8 mouse cellular contexts compared by ENCODE assay signal in the genomic region with DNA sequence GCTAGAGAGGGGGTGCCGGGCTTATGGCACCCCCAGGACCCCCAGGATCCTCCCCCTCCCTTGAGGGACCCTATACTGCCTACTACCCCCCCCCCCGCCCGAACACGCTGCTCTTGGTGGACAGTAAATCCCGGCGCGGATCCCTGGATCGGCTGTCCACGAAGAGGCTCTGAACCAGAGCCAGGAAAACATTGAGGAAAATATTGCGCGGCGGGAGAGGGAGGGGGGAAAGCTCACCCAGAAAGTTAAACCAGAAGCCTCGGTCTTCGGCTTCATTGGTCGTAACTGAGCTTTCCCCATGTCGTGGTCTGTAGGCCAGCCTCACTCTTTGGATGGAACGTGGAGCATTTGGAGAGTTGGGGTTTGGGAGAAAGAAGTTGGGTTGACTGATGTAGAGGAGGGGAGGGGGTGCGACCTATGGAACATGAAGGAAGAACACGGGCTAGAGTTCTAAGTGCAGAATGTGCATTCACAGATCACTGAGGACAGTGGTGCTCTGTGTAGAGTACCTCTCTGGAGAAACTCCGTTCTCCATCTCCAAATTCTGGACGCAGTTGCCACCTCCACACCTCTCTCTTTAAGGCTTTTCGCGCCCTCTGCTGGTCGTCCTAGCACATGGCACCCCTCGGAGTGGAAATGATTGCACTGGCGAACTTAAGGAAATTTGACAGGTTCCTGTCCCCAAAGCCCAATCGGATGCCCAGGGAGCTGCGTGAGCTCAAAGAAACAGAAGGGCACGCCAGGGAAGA. TPM values are rescaled to one million over a fixed set of nuclear protein-coding genes. Genes with fewer than 3 reads are reported as not detected.
DNase-seq lines count a peak whose midpoint lies in the region; ATAC-seq and TF ChIP-seq lines count a peak whose summit lies in the region.

Gene Gli1 (minus strand): TSS at position 84 of the 749 bp plus-strand sequence.

- TF ChIP-seq CTCF in bone marrow macrophage, adult 2 months (IDR thresholded peaks at IDR 0.05; ENCODE audit: low read depth, low read length): peak; percentile 92
- TF ChIP-seq CTCF in embryonic fibroblast, embryonic 13.5 days (IDR thresholded peaks at IDR 0.05; ENCODE audit: borderline replicate concordance, insufficient read depth, low read length): peak; percentile 88
- TF ChIP-seq CTCF in liver, embryonic 14.5 days (IDR thresholded peaks at IDR 0.05; ENCODE audit: low read depth): peak; percentile 94
- TF ChIP-seq CTCF in stomach, postnatal 0 days (IDR thresholded peaks at IDR 0.05; ENCODE audit: low read depth): peak; percentile 96

- no peaks in the 10 kb centered on the region for H3K36me3 ChIP-seq in heart, embryonic 12.5 days
- H3K36me3 ChIP-seq in kidney, embryonic 16.5 days (ENCODE audit: insufficient read depth, low read length): no peaks in the 10 kb centered on the region
- no peaks in the 10 kb centered on the region for H3K36me3 ChIP-seq in liver, embryonic 14.5 days (replicated peaks; ENCODE audit: control insufficient read depth, insufficient read depth, low read depth)
- no peaks in the 10 kb centered on the region for H3K36me3 ChIP-seq in neural tube, embryonic 12.5 days
- H3K36me3 ChIP-seq in stomach, postnatal 0 days (ENCODE audit: control insufficient read depth, insufficient read depth, low read length): no peaks in the 10 kb centered on the region

- H3K4me1 ChIP-seq in bone marrow macrophage, adult 2 months (ENCODE audit: control insufficient read depth, insufficient read depth, low read length): 0 out of 2 replicates have a peak, but pooled peaks cover 4% of the 10 kb centered on the region
- no peaks in the 10 kb centered on the region for H3K4me1 ChIP-seq in embryonic fibroblast, embryonic 13.5 days (ENCODE audit: control insufficient read depth, insufficient read depth, low read length)
- peaks cover 32% of the 10 kb centered on the region for H3K4me1 ChIP-seq in heart, embryonic 12.5 days (replicated peaks)
- peaks cover 26% of the 10 kb centered on the region for H3K4me1 ChIP-seq in kidney, embryonic 16.5 days (ENCODE audit: insufficient read depth, low read length)
- H3K4me1 ChIP-seq in liver, embryonic 14.5 days (replicated peaks; ENCODE audit: control insufficient read depth in 2 of 2, insufficient read depth in 2 of 2, low read length in 1 of 2): peaks cover 0 to 2% of the 10 kb centered on the region in 2 experiments; a peak in 2 of 4 replicates
- H3K4me1 ChIP-seq in neural tube, embryonic 12.5 days: peaks cover 39% of the 10 kb centered on the region
- no peaks in the 10 kb centered on the region; the same call in 1 of the 2 replicates for H3K4me1 ChIP-seq in stomach, postnatal 0 days (replicated peaks; ENCODE audit: control insufficient read depth, insufficient read depth)

- DNase-seq in CD4-positive helper T cell, adult 2 months (ENCODE audit: low read depth, low spot score): peak; percentile 84
- peak; percentile 55 to 71 (median 67) for DNase-seq in liver, embryonic 14.5 days (ENCODE audit: low read depth in 3 of 3, low spot score in 3 of 3)
- peak; percentile 87 for DNase-seq in stomach, postnatal 0 days (ENCODE audit: low spot score)

- peak within 1 kb of the TSS; percentile 64; the same call in 1 of the 2 replicates for H3K9ac ChIP-seq in heart, embryonic 12.5 days
- H3K9ac ChIP-seq in kidney, embryonic 16.5 days (replicated peaks; ENCODE audit: low read length): peak within 1 kb of the TSS; percentile 71
- no peak within 1 kb of the TSS for H3K9ac ChIP-seq in liver, embryonic 14.5 days (replicated peaks)
- H3K9ac ChIP-seq in neural tube, embryonic 12.5 days: peak within 1 kb of the TSS; percentile 39; the same call in 1 of the 2 replicates
- H3K9ac ChIP-seq in stomach, postnatal 0 days (ENCODE audit: low read length): peak within 1 kb of the TSS; percentile 57

- H3K4me3 ChIP-seq in bone marrow macrophage, adult 2 months (ENCODE audit: insufficient read depth, low read length): peak within 1 kb of the TSS; percentile 34; the same call in 1 of the 2 replicates
- peak within 1 kb of the TSS; percentile 40 for H3K4me3 ChIP-seq in embryonic fibroblast, embryonic 13.5 days (ENCODE audit: insufficient read depth, low read length)
- peak within 1 kb of the TSS; percentile 48 for H3K4me3 ChIP-seq in heart, embryonic 12.5 days
- H3K4me3 ChIP-seq in kidney, embryonic 16.5 days (ENCODE audit: low read length): peak within 1 kb of the TSS; percentile 62
- peak within 1 kb of the TSS; percentile 27 to 28; a peak in 3 of 4 replicates for H3K4me3 ChIP-seq in liver, embryonic 14.5 days (ENCODE audit: insufficient read depth in 1 of 2, low read depth in 2 of 2, low read length in 2 of 2)
- H3K4me3 ChIP-seq in neural tube, embryonic 12.5 days: peak within 1 kb of the TSS; percentile 39
- H3K4me3 ChIP-seq in stomach, postnatal 0 days (ENCODE audit: low read depth, low read length): peak within 1 kb of the TSS; percentile 50

- no peak for TF ChIP-seq POLR2A in bone marrow macrophage, adult 2 months (IDR thresholded peaks at IDR 0.05; ENCODE audit: borderline replicate concordance, low read depth, low read length)
- no peak for TF ChIP-seq POLR2A in embryonic fibroblast, embryonic 13.5 days (IDR thresholded peaks at IDR 0.05; ENCODE audit: low read depth, low read length)

- H3K9me3 ChIP-seq in heart, embryonic 12.5 days (replicated peaks): no peaks in the 10 kb centered on the region
- no peaks in the 10 kb centered on the region for H3K9me3 ChIP-seq in kidney, embryonic 16.5 days (ENCODE audit: low read length)
- H3K9me3 ChIP-seq in liver, embryonic 14.5 days (ENCODE audit: control insufficient read depth, low read length): no peaks in the 10 kb centered on the region
- no peaks in the 10 kb centered on the region for H3K9me3 ChIP-seq in neural tube, embryonic 12.5 days
- H3K9me3 ChIP-seq in stomach, postnatal 0 days (ENCODE audit: control insufficient read depth, low read length): no peaks in the 10 kb centered on the region

- WGBS in heart, embryonic 12.5 days: under 1% methylated on average over 29 of the region's 29 CpGs
- WGBS in kidney, embryonic 16.5 days: under 1% methylated on average over 29 of the region's 29 CpGs
- WGBS in liver, embryonic 14.5 days (ENCODE audit: insufficient replicate concordance): under 1% methylated on average over 29 of the region's 29 CpGs
- under 1% methylated on average over 29 of the region's 29 CpGs for WGBS in neural tube, embryonic 12.5 days
- under 1% methylated on average over 29 of the region's 29 CpGs for WGBS in stomach, postnatal 0 days

- H3K27ac ChIP-seq in bone marrow macrophage, adult 2 months (ENCODE audit: insufficient read depth, low read depth, low read length): no peak within 1 kb of the TSS
- H3K27ac ChIP-seq in embryonic fibroblast, embryonic 13.5 days (ENCODE audit: insufficient read depth, low read length): no peak within 1 kb of the TSS
- no peak within 1 kb of the TSS for H3K27ac ChIP-seq in heart, embryonic 12.5 days (ENCODE audit: poor library complexity, severe bottlenecking)
- H3K27ac ChIP-seq in kidney, embryonic 16.5 days (ENCODE audit: low read length): peak within 1 kb of the TSS; percentile 77
- H3K27ac ChIP-seq in liver, embryonic 14.5 days: no peak within 1 kb of the TSS
- no peak within 1 kb of the TSS for H3K27ac ChIP-seq in neural tube, embryonic 12.5 days
- peak within 1 kb of the TSS; percentile 89 for H3K27ac ChIP-seq in stomach, postnatal 0 days (replicated peaks)

- TF ChIP-seq EP300 in liver, embryonic 14.5 days (IDR thresholded peaks at IDR 0.05; ENCODE audit: low read depth): no peak
- no peak for TF ChIP-seq EP300 in stomach, postnatal 0 days (optimal IDR thresholded peaks at IDR 0.05)

- ATAC-seq in heart, embryonic 12.5 days (ENCODE audit: insufficient number of reproducible peaks, low FRiP score): no peak; the same call in 1 of the 2 replicates
- ATAC-seq in kidney, embryonic 16.5 days (ENCODE audit: low FRiP score, low TSS enrichment): peak; percentile 54; the same call in 1 of the 2 replicates
- ATAC-seq in liver, embryonic 14.5 days (ENCODE audit: insufficient read depth): peak; percentile 32; the same call in 1 of the 2 replicates
- ATAC-seq in neural tube, embryonic 12.5 days (ENCODE audit: low FRiP score, low read depth): peak; percentile 42
- peak; percentile 38; the same call in 1 of the 2 replicates for ATAC-seq in stomach, postnatal 0 days (ENCODE audit: low FRiP score, low TSS enrichment)

- peak within 1 kb of the TSS; percentile 92 for H3K4me2 ChIP-seq in heart, embryonic 12.5 days
- peak within 1 kb of the TSS; percentile 99 for H3K4me2 ChIP-seq in kidney, embryonic 16.5 days (replicated peaks; ENCODE audit: low read depth, low read length)
- peak within 1 kb of the TSS; percentile 52 for H3K4me2 ChIP-seq in liver, embryonic 14.5 days (ENCODE audit: low read depth)
- H3K4me2 ChIP-seq in neural tube, embryonic 12.5 days (replicated peaks): peak within 1 kb of the TSS; percentile 78
- peak within 1 kb of the TSS; percentile 86 for H3K4me2 ChIP-seq in stomach, postnatal 0 days (replicated peaks; ENCODE audit: low read depth)

- peaks cover 43% of the 10 kb centered on the region for H3K27me3 ChIP-seq in heart, embryonic 12.5 days (replicated peaks)
- no peaks in the 10 kb centered on the region; the same call in 1 of the 2 replicates for H3K27me3 ChIP-seq in kidney, embryonic 16.5 days (ENCODE audit: insufficient read depth, low read length)
- peaks cover 33% of the 10 kb centered on the region for H3K27me3 ChIP-seq in liver, embryonic 14.5 days (ENCODE audit: control insufficient read depth, insufficient read depth, low read length)
- peaks cover 24% of the 10 kb centered on the region for H3K27me3 ChIP-seq in neural tube, embryonic 12.5 days (replicated peaks)
- no peaks in the 10 kb centered on the region; the same call in 1 of the 2 replicates for H3K27me3 ChIP-seq in stomach, postnatal 0 days (ENCODE audit: control insufficient read depth, insufficient read depth, low read length)

RNA-seq across cellular contexts. Expression of gene Gli1, which starts in this region (rescaled TPM):
- polyA plus RNA-seq in bone marrow macrophage, adult 2 months (2012; ENCODE audit: insufficient read depth, insufficient read length, missing spikeins): not detected in 2 replicates
- polyA plus RNA-seq in embryonic fibroblast, embryonic 13.5 days (2011; ENCODE audit: insufficient read length, low read depth, missing spikeins): 0.43 and 0.84 TPM in 2 replicates
- 0.31 and 0.41 TPM in 2 replicates for polyA plus RNA-seq in heart, embryonic 12.5 days (2016; fragmentation: Nextera tagmentation; extraction: Ambion mirVana)
- 7.5 and 9.5 TPM in 2 replicates for polyA plus RNA-seq in kidney, embryonic 16.5 days (2015; fragmentation: Nextera tagmentation; extraction: Ambion mirVana)
- polyA plus RNA-seq in liver, embryonic 14.5 days (2012; rRNA removed): 1.1 and 1.4 TPM in 2 replicates
- polyA plus RNA-seq in liver, embryonic 14.5 days (2014; fragmentation: Nextera tagmentation; extraction: Ambion mirVana): 0.15 and 0.27 TPM in 2 replicates
- polyA plus RNA-seq in neural tube, embryonic 12.5 days (2016; fragmentation: Nextera tagmentation; extraction: Ambion mirVana): 3.6 and 4.0 TPM in 2 replicates
- 2.3 and 2.4 TPM in 2 replicates for polyA plus RNA-seq in stomach, postnatal 0 days (2015; fragmentation: Nextera tagmentation; extraction: Ambion mirVana)

Comparison
In these comparisons a context has a peak if more than half of its experiments do, and no peak if none do; other contexts are left out.
1. H3K27ac ChIP-seq: peak in kidney, embryonic 16.5 days (single experiment) and stomach, postnatal 0 days (single experiment); none in bone marrow macrophage, adult 2 months (single experiment), embryonic fibroblast, embryonic 13.5 days (single experiment), heart, embryonic 12.5 days (single experiment), liver, embryonic 14.5 days (single experiment) and neural tube, embryonic 12.5 days (single experiment).
2. Peak in every context shown above with its lines, with median percentiles within 50 percentile points of each other: DNase-seq, H3K4me3 ChIP-seq, CTCF ChIP-seq and H3K4me2 ChIP-seq.